Mouse (Mus musculus) kidney, adult 2 months (tissue): Measurements from ENCODE around the gene Olfr1441.

ENCODE experiments used
- CTCF ChIP-seq: fragments of 200-500 bp; conservative IDR thresholded peaks from 2 replicates; pipeline ENCODE4 v1.5.1; 2011; ENCODE audit warnings: low read depth, mild to moderate bottlenecking, control low read depth, low read length, moderate library complexity, mixed read lengths; ENCODE audit not compliant: insufficient read depth, insufficient read length
- POLR2A ChIP-seq: fragments of 200-500 bp; IDR thresholded peaks from one replicate; pipeline ENCODE4 v1.6.1; 2011; ENCODE audit warnings: low read depth, low read length, control low read depth

GRCm38 (mm10) chr19:12457401-12458066 lies 40.3 kb downstream of the Olfr1441 start:
- TF ChIP-seq CTCF (no peak), POLR2A (no peak)
